Mouse (Mus musculus) adrenal gland, postnatal 4 days (tissue): ENCODE results near the gene Prelid3b. TPM values are rescaled to one million over a fixed set of nuclear protein-coding genes. Genes with fewer than 3 reads are reported as not detected.

ENCODE experiments used
- DNase-seq, 2 experiments: peaks; one replicate each; pipeline ENCODE4 v3.0.0; 2021 to 2022; ENCODE audit warnings: low spot score in 2 of 2, mixed read lengths in 2 of 2
- long read RNA-seq, 2 experiments: library from polyadenylated mRNA; stranded (forward); transcript quantifications; one replicate each; pipeline ENCODE4 v2.0.0; 2021
- total RNA-seq, 2 experiments: library from RNA; stranded (reverse); gene quantifications; 2 replicates each; pipeline ENCODE4 v1.2.3; 2021

Gene Prelid3b
- 100 to 1,000 TPM in 1 of 2 experiments, 10 to 100 TPM in 1; 98.1 to 101 TPM for total RNA-seq
- long read RNA-seq, experiment 1, transcript Prelid3b-201 (6 exons, 1,553 nt), result major isoform, 88 of 110 reads
- long read RNA-seq, experiment 1, partial matches to known transcripts, result 1 of 110 reads
- long read RNA-seq, experiment 1, other reads (novel, unspliced or antisense), result 21 of 110 reads
- long read RNA-seq, experiment 2, transcript Prelid3b-201 (6 exons, 1,553 nt), result major isoform, 142 of 166 reads
- long read RNA-seq, experiment 2, partial matches to known transcripts, result 1 of 166 reads
- long read RNA-seq, experiment 2, other reads (novel, unspliced or antisense), result 23 of 166 reads

- DNase-seq, result peak; percentile 98 to 99
Observed at GRCm38 (mm10) chr2:174472818-174473549, at the start of gene Prelid3b. Prelid3b (minus strand) TSS chr2:174473081.

GRCm38 (mm10) chr2:174522134-174522533, 49.3 kb upstream of the Prelid3b start:
- DNase-seq, result no peak

GRCm38 (mm10) chr2:174517141-174518079, 44.5 kb upstream of the Prelid3b start:
- no peak for DNase-seq

- DNase-seq, result no peak
Observed at GRCm38 (mm10) chr2:174514887-174515286, 42.0 kb upstream of the Prelid3b start.

- DNase-seq, result no peak
Observed at GRCm38 (mm10) chr2:174513827-174514226, 40.9 kb upstream of the Prelid3b start.

- DNase-seq, result no peak
Observed at GRCm38 (mm10) chr2:174509825-174510224, 36.9 kb upstream of the Prelid3b start.

- DNase-seq, result no peak
Observed at GRCm38 (mm10) chr2:174507998-174508397, 35.1 kb upstream of the Prelid3b start.

- DNase-seq, result no peak
Observed at GRCm38 (mm10) chr2:174502831-174503460, 30.1 kb upstream of the Prelid3b start.

- DNase-seq, result no peak
Observed at GRCm38 (mm10) chr2:174502321-174502720, 29.4 kb upstream of the Prelid3b start.

- DNase-seq, result no peak
Observed at GRCm38 (mm10) chr2:174501517-174501916, 28.6 kb upstream of the Prelid3b start.

- DNase-seq, result no peak
Observed at GRCm38 (mm10) chr2:174500814-174501503, 28.1 kb upstream of the Prelid3b start.

- no peak for DNase-seq
Observed at GRCm38 (mm10) chr2:174492858-174493257, 20.0 kb upstream of the Prelid3b start.

GRCm38 (mm10) chr2:174487005-174487404, 14.1 kb upstream of the Prelid3b start:
- no peak for DNase-seq

- no peak for DNase-seq
Observed at GRCm38 (mm10) chr2:174478746-174479145, 5.9 kb upstream of the Prelid3b start.

GRCm38 (mm10) chr2:174477543-174478319, 4.8 kb upstream of the Prelid3b start:
- no peak for DNase-seq

- no peak for DNase-seq
Observed at GRCm38 (mm10) chr2:174473550-174473927, 658 bp upstream of the Prelid3b start.

- no peak for DNase-seq
Observed at GRCm38 (mm10) chr2:174472407-174472806, 474 bp downstream of the Prelid3b start.

- DNase-seq, result no peak
Observed at GRCm38 (mm10) chr2:174470786-174471405, 2.0 kb downstream of the Prelid3b start.

GRCm38 (mm10) chr2:174470333-174470732, 2.5 kb downstream of the Prelid3b start:
- no peak for DNase-seq
